Mouse (Mus musculus) limb, embryonic 12.5 days (tissue): ENCODE results near the gene Pcgf6. TPM values are rescaled to one million over a fixed set of nuclear protein-coding genes. Genes with fewer than 3 reads are reported as not detected.

Experiments used
- ATAC-seq: fragments of 200-750 bp; cut with Nextera tagmentation; 2 replicates; pipeline ENCODE4 v1.8.0; 2017; ENCODE audit warnings: low read depth, moderate TSS enrichment; ENCODE audit not compliant: insufficient number of reproducible peaks, insufficient read depth, low FRiP score, low TSS enrichment
- H3K27ac ChIP-seq: fragments of 300-500 bp; sonication (generic); 2 replicates; pipeline ENCODE4 v1.5.1; 2016; ENCODE audit warnings: mild to moderate bottlenecking, moderate library complexity
- H3K27me3 ChIP-seq: fragments of 300-500 bp; sonication (generic); 2 replicates; pipeline ENCODE4 v1.6.1; 2016; ENCODE audit warnings: mild to moderate bottlenecking, moderate library complexity
- H3K36me3 ChIP-seq: fragments of 300-500 bp; sonication (generic); 2 replicates; pipeline ENCODE4 v1.6.1; 2016; ENCODE audit warnings: mild to moderate bottlenecking, moderate library complexity
- H3K4me1 ChIP-seq: fragments of 300-500 bp; sonication (generic); replicated peaks from 2 replicates; pipeline ENCODE4 v1.6.1; 2016
- H3K4me2 ChIP-seq: fragments of 300-500 bp; sonication (generic); 2 replicates; pipeline ENCODE4 v1.6.1; 2016; ENCODE audit warnings: mild to moderate bottlenecking, moderate library complexity
- H3K4me3 ChIP-seq: fragments of 300-500 bp; sonication (generic); replicated peaks from 2 replicates; pipeline ENCODE4 v1.5.1; 2016; ENCODE audit warnings: mild to moderate bottlenecking
- H3K9ac ChIP-seq: fragments of 300-500 bp; sonication (generic); replicated peaks from 2 replicates; pipeline ENCODE4 v1.6.1; 2016; ENCODE audit warnings: mild to moderate bottlenecking, moderate library complexity
- H3K9me3 ChIP-seq: fragments of 300-500 bp; sonication (generic); 2 replicates; pipeline ENCODE4 v1.6.1; 2016; ENCODE audit warnings: mild to moderate bottlenecking, moderate library complexity
- WGBS: fragments of 180-500 bp; shearing (Covaris S2); methylation state at CpG from one replicate; pipeline ENCODE4 v1.1.7; 2016; 5-methylcytosine and 5-hydroxymethylcytosine counted together
- polyA plus RNA-seq: library from polyadenylated mRNA; unstranded; fragments of >200 nt; fragmentation: Nextera tagmentation; extraction: Ambion mirVana; gene quantifications from 2 replicates; pipeline ENCODE4 v1.2.1, GENCODE M21; 2016

Gene Pcgf6
- polyA plus RNA-seq, result 34.5 and 35.7 TPM in 2 replicates

- peak within 1 kb of the TSS; percentile 97 for H3K27ac ChIP-seq
- ATAC-seq, result peak; percentile 82
- H3K4me3 ChIP-seq, result peak within 1 kb of the TSS; percentile 80
- peaks cover 12% of the 10 kb centered on the region for H3K4me1 ChIP-seq
- WGBS, result under 1% methylated on average over 75 of the region's 75 CpGs
- no peaks in the 10 kb centered on the region for H3K27me3 ChIP-seq
- H3K9ac ChIP-seq, result peak within 1 kb of the TSS; percentile 81
- peak within 1 kb of the TSS; percentile 82 for H3K4me2 ChIP-seq
- no peaks in the 10 kb centered on the region for H3K9me3 ChIP-seq
- peaks cover 29% of the 10 kb centered on the region for H3K36me3 ChIP-seq
These were observed at the start of gene Pcgf6 for GRCm38 (mm10) chr19:47050271-47051032. Gene Pcgf6, minus strand, starts transcription at chr19:47050906.

- H3K27ac ChIP-seq, result peak within 1 kb of the TSS; percentile 83
- peaks cover 17% of the 10 kb centered on the region for H3K4me1 ChIP-seq
- H3K9ac ChIP-seq, result peak within 1 kb of the TSS; percentile 98
- peak; percentile 98 for ATAC-seq
- under 1% methylated on average over 56 of the region's 56 CpGs for WGBS
- H3K9me3 ChIP-seq, result no peaks in the 10 kb centered on the region
- H3K4me3 ChIP-seq, result peak within 1 kb of the TSS; percentile 94
- H3K36me3 ChIP-seq, result peaks cover 43% of the 10 kb centered on the region
- H3K27me3 ChIP-seq, result no peaks in the 10 kb centered on the region
- peak within 1 kb of the TSS; percentile 83 for H3K4me2 ChIP-seq
These were observed 39.9 kb upstream of the Pcgf6 start, which contains the start of the genes Usmg5 and Pdcd11 for GRCm38 (mm10) chr19:47090550-47091156. Gene Usmg5, minus strand, starts transcription at chr19:47090647. Gene Pdcd11, plus strand, starts transcription at chr19:47090768.

GRCm38 (mm10) chr19:47089718-47090525, 39.2 kb upstream of the Pcgf6 start:
- peak; percentile 66 for ATAC-seq
- no peaks in the 10 kb centered on the region for H3K27me3 ChIP-seq
- peaks cover 43% of the 10 kb centered on the region for H3K36me3 ChIP-seq
- peaks cover 17% of the 10 kb centered on the region for H3K4me1 ChIP-seq
- H3K4me2 ChIP-seq, result peak overlapping the region; percentile 74
- 2% methylated on average over 36 of the region's 36 CpGs for WGBS
- H3K4me3 ChIP-seq, result peak overlapping the region; percentile 94
- H3K9me3 ChIP-seq, result no peaks in the 10 kb centered on the region
- peak overlapping the region; percentile 98 for H3K9ac ChIP-seq
- peak overlapping the region; percentile 83 for H3K27ac ChIP-seq

- peaks cover 17% of the 10 kb centered on the region for H3K4me1 ChIP-seq
- no peaks in the 10 kb centered on the region for H3K27me3 ChIP-seq
- no peak overlapping the region for H3K4me3 ChIP-seq
- no peak overlapping the region for H3K4me2 ChIP-seq
- WGBS, result 83% methylated on average over 3 of the region's 3 CpGs
- no peak for ATAC-seq
- H3K9ac ChIP-seq, result no peak overlapping the region
- no peaks in the 10 kb centered on the region for H3K9me3 ChIP-seq
- H3K36me3 ChIP-seq, result peaks cover 48% of the 10 kb centered on the region
- no peak overlapping the region for H3K27ac ChIP-seq
These were observed 37.5 kb upstream of the Pcgf6 start for GRCm38 (mm10) chr19:47088226-47088625.

GRCm38 (mm10) chr19:47067924-47068611, 17.4 kb upstream of the Pcgf6 start:
- H3K36me3 ChIP-seq, result peaks cover 26% of the 10 kb centered on the region
- ATAC-seq, result peak; percentile 84
- WGBS, result under 1% methylated on average over 67 of the region's 72 CpGs
- peak overlapping the region; percentile 87 for H3K27ac ChIP-seq
- H3K4me3 ChIP-seq, result peak overlapping the region; percentile 99
- H3K4me1 ChIP-seq, result peaks cover 9% of the 10 kb centered on the region
- no peaks in the 10 kb centered on the region for H3K9me3 ChIP-seq
- H3K9ac ChIP-seq, result peak overlapping the region; percentile 95
- peak overlapping the region; percentile 72 for H3K4me2 ChIP-seq
- no peaks in the 10 kb centered on the region for H3K27me3 ChIP-seq

- WGBS, result 11% methylated on average over 49 of the region's 49 CpGs
- peak; percentile 65 for ATAC-seq
These were observed 16.6 kb upstream of the Pcgf6 start, which contains the start of gene Taf5 for GRCm38 (mm10) chr19:47067096-47067882. Gene Taf5, plus strand, starts transcription at chr19:47067746.

GRCm38 (mm10) chr19:47065860-47066259, 15.2 kb upstream of the Pcgf6 start:
- Histone ChIP-seq H3K4me2 (no peak overlapping the region), H3K36me3 (peaks cover 4% of the 10 kb centered on the region; the same call in 1 of the 2 replicates), H3K9ac (no peak overlapping the region), H3K27ac (no peak overlapping the region), H3K4me3 (no peak overlapping the region), H3K9me3 (no peaks in the 10 kb centered on the region), H3K4me1 (peaks cover 9% of the 10 kb centered on the region), H3K27me3 (no peaks in the 10 kb centered on the region)
- 92% methylated on average over 3 of the region's 3 CpGs for WGBS
- no peak for ATAC-seq

More at GRCm38 (mm10) chr19:47067096-47067882, 16.6 kb upstream of the Pcgf6 start, which contains the start of gene Taf5:
- H3K4me3 ChIP-seq, result peak within 1 kb of the TSS; percentile 99
- H3K27me3 ChIP-seq, result no peaks in the 10 kb centered on the region
- peak within 1 kb of the TSS; percentile 95 for H3K9ac ChIP-seq
- H3K4me1 ChIP-seq, result peaks cover 9% of the 10 kb centered on the region
- H3K9me3 ChIP-seq, result no peaks in the 10 kb centered on the region
- H3K4me2 ChIP-seq, result peak within 1 kb of the TSS; percentile 72
- peaks cover 18% of the 10 kb centered on the region for H3K36me3 ChIP-seq
- peak within 1 kb of the TSS; percentile 87 for H3K27ac ChIP-seq

- no peaks in the 10 kb centered on the region for H3K36me3 ChIP-seq
- H3K27me3 ChIP-seq, result no peaks in the 10 kb centered on the region
- H3K4me2 ChIP-seq, result no peak overlapping the region
- no peak overlapping the region for H3K27ac ChIP-seq
- H3K9me3 ChIP-seq, result no peaks in the 10 kb centered on the region
- no peak overlapping the region for H3K4me3 ChIP-seq
- ATAC-seq, result no peak
- H3K9ac ChIP-seq, result no peak overlapping the region
- H3K4me1 ChIP-seq, result no peaks in the 10 kb centered on the region
- 73% methylated on average over 1 of the region's 1 CpGs for WGBS
These were observed 7.0 kb upstream of the Pcgf6 start for GRCm38 (mm10) chr19:47057684-47058083.

- no peaks in the 10 kb centered on the region for H3K27me3 ChIP-seq
- 77% methylated on average over 4 of the region's 4 CpGs for WGBS
- H3K4me3 ChIP-seq, result no peak overlapping the region
- peaks cover 12% of the 10 kb centered on the region for H3K4me1 ChIP-seq
- no peak overlapping the region for H3K27ac ChIP-seq
- no peaks in the 10 kb centered on the region for H3K9me3 ChIP-seq
- ATAC-seq, result no peak
- H3K9ac ChIP-seq, result no peak overlapping the region
- H3K4me2 ChIP-seq, result no peak overlapping the region
- peaks cover under 1% of the 10 kb centered on the region; the same call in 1 of the 2 replicates for H3K36me3 ChIP-seq
These were observed 2.8 kb upstream of the Pcgf6 start for GRCm38 (mm10) chr19:47053471-47053870.

GRCm38 (mm10) chr19:47052927-47053326, 2.2 kb upstream of the Pcgf6 start:
- Histone ChIP-seq H3K4me2 (no peak overlapping the region), H3K36me3 (peaks cover 5% of the 10 kb centered on the region), H3K4me1 (peaks cover 12% of the 10 kb centered on the region), H3K9ac (no peak overlapping the region), H3K9me3 (no peaks in the 10 kb centered on the region), H3K4me3 (no peak overlapping the region), H3K27me3 (no peaks in the 10 kb centered on the region), H3K27ac (no peak overlapping the region)
- no peak for ATAC-seq
- 81% methylated on average over 4 of the region's 4 CpGs for WGBS
